Mouse (Mus musculus) liver, embryonic 12.5 days (tissue): Measurements from ENCODE around the gene Tssk2. TPM values are rescaled to one million over a fixed set of nuclear protein-coding genes. Genes with fewer than 3 reads are reported as not detected.

Experiments used
- ATAC-seq: fragments of 200-750 bp; cut with Nextera tagmentation; 2 replicates; pipeline ENCODE4 v1.8.0; 2017; ENCODE audit warnings: moderate number of reproducible peaks, mild to moderate bottlenecking, moderate library complexity
- H3K27ac ChIP-seq: fragments of 300-500 bp; sonication (generic); 2 replicates; pipeline ENCODE4 v1.5.1; 2016; ENCODE audit warnings: mild to moderate bottlenecking
- H3K27me3 ChIP-seq: fragments of 300-500 bp; sonication (generic); replicated peaks from 2 replicates; pipeline ENCODE4 v1.6.1; 2016; ENCODE audit warnings: mild to moderate bottlenecking, moderate library complexity
- H3K36me3 ChIP-seq: fragments of 300-500 bp; sonication (generic); 2 replicates; pipeline ENCODE4 v1.6.1; 2016; ENCODE audit warnings: mild to moderate bottlenecking, moderate library complexity
- H3K4me1 ChIP-seq: fragments of 300-500 bp; sonication (generic); 2 replicates; pipeline ENCODE4 v1.6.1; 2016
- H3K4me2 ChIP-seq: fragments of 300-500 bp; sonication (generic); 2 replicates; pipeline ENCODE4 v1.6.1; 2016; ENCODE audit warnings: mild to moderate bottlenecking, moderate library complexity
- H3K4me3 ChIP-seq: fragments of 300-500 bp; sonication (generic); 2 replicates; pipeline ENCODE4 v1.5.1; 2016; ENCODE audit warnings: mild to moderate bottlenecking, moderate library complexity
- H3K9ac ChIP-seq: fragments of 300-500 bp; sonication (generic); 2 replicates; pipeline ENCODE4 v1.6.1; 2016; ENCODE audit warnings: mild to moderate bottlenecking, moderate library complexity
- H3K9me3 ChIP-seq: fragments of 300-500 bp; sonication (generic); replicated peaks from 2 replicates; pipeline ENCODE4 v1.6.1; 2016; ENCODE audit warnings: mild to moderate bottlenecking, moderate library complexity
- WGBS: fragments of 180-500 bp; shearing (Covaris S2); methylation state at CpG from one replicate; pipeline ENCODE4 v1.1.7; 2016; ENCODE audit not compliant: insufficient replicate concordance; 5-methylcytosine and 5-hydroxymethylcytosine counted together
- polyA plus RNA-seq: library from polyadenylated mRNA; unstranded; fragments of >200 nt; fragmentation: Nextera tagmentation; extraction: Ambion mirVana; gene quantifications from 2 replicates; pipeline ENCODE4 v1.2.1, GENCODE M21; 2016

Tssk2 gene
- not detected in 2 replicates for polyA plus RNA-seq

DNA sequence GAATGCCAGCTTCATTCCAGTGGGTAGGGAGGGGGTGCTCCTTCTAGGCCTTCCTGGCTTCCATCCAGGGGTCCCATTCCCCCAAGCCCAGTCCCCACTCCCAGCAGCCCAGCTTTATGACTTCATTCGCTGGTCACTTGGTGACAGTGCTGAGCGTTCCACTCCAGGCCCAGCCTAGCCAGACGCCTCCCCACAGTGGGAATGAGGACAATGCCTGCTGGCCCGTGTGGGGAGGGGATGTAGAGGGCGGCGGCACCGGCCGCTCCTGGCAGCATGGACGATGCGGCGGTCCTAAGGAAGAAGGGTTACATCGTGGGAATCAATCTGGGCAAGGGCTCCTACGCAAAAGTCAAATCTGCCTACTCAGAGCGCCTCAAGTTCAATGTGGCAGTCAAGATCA lies at the start of gene Tssk2, which contains the start of gene Dgcr2:
TSS of gene Tssk2 (plus strand) at position 176 of the 400 bp plus-strand sequence.
TSS of gene Dgcr2 (minus strand) at position 101 of the 400 bp plus-strand sequence.
- 82% methylated on average over 14 of the region's 14 CpGs for WGBS
- no peak within 1 kb of the TSS for H3K9ac ChIP-seq
- peaks cover 51% of the 10 kb centered on the region for H3K36me3 ChIP-seq
- peaks cover 11% of the 10 kb centered on the region; the same call in 1 of the 2 replicates for H3K27me3 ChIP-seq
- H3K27ac ChIP-seq, result no peak within 1 kb of the TSS
- no peak within 1 kb of the TSS for H3K4me2 ChIP-seq
- H3K4me3 ChIP-seq, result no peak within 1 kb of the TSS
- no peak for ATAC-seq
- no peaks in the 10 kb centered on the region for H3K9me3 ChIP-seq
- H3K4me1 ChIP-seq, result no peaks in the 10 kb centered on the region

DNA sequence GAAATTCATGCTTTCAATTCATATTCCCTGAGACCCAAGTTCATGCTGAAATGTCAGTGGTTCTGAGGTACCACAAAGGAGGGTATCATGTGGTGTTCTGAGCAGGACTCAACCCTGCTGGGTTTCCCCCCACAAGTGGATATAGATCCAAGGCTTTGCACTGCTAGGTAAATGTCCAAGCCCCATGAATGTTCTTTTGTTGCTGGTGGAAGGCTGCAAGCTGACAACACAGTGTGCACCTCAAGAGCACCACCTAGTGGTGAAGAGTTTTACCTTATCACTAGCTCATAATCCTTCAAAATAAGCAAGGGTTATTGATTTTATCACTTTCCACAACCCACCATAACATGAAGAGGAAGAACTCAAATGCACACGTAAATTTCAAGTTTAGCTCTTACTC lies 49.5 kb upstream of the Tssk2 start:
- H3K9ac ChIP-seq, result no peak overlapping the region
- WGBS, result 15% methylated on average over 1 of the region's 1 CpGs
- H3K4me2 ChIP-seq, result no peak overlapping the region
- H3K27ac ChIP-seq, result no peak overlapping the region
- ATAC-seq, result no peak
- no peak overlapping the region for H3K4me3 ChIP-seq
- H3K27me3 ChIP-seq, result no peaks in the 10 kb centered on the region
- no peaks in the 10 kb centered on the region for H3K9me3 ChIP-seq
- peaks cover 93% of the 10 kb centered on the region for H3K36me3 ChIP-seq
- no peaks in the 10 kb centered on the region for H3K4me1 ChIP-seq

DNA sequence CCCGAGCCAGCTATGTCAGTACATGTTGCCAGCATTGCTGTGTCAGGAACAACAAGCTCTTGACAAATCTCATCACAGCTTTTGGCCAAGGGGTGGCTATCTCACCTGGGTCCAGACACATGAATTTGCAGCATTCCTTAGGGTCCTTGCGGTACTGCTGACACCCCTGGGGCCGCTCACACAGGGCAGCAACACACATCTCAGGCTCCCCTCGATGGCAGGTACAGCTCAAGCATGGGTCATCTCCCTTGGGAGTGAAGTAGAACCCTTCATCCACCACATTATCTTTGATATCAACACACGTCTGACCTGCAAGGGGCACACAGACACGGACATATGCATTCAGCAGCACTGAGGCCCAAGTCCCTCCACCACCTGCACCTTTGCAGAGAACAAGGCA lies 49.0 kb upstream of the Tssk2 start:
- H3K4me2 ChIP-seq, result no peak overlapping the region
- ATAC-seq, result no peak
- H3K36me3 ChIP-seq, result peaks cover 93% of the 10 kb centered on the region
- no peaks in the 10 kb centered on the region for H3K4me1 ChIP-seq
- WGBS, result 74% methylated on average over 6 of the region's 6 CpGs
- no peak overlapping the region for H3K4me3 ChIP-seq
- no peaks in the 10 kb centered on the region for H3K27me3 ChIP-seq
- H3K9me3 ChIP-seq, result no peaks in the 10 kb centered on the region
- no peak overlapping the region for H3K9ac ChIP-seq
- H3K27ac ChIP-seq, result no peak overlapping the region

DNA sequence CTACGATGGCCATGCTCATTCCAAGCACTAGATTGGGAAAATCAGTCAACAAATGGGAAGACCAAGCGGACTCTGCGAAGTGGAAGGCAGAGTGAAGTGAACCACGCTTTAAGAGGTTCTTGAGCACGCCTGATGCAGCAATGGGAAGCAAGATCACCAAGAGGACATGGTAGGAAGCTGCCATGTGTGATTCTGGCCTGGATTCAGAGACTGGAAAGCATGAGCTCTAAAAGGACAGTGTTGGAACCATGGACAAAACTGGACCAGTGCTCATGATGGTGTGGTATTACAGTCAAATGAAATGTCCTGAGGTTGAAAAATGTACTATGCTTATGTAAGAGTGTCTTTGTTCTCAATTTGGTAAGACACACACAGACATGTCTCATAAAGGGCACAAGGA lies 47.1 kb upstream of the Tssk2 start:
- no peak for ATAC-seq
- Histone ChIP-seq H3K36me3 (peaks cover 91% of the 10 kb centered on the region), H3K27ac (no peak overlapping the region), H3K4me3 (no peak overlapping the region), H3K9ac (no peak overlapping the region), H3K27me3 (no peaks in the 10 kb centered on the region), H3K4me1 (no peaks in the 10 kb centered on the region), H3K4me2 (no peak overlapping the region), H3K9me3 (no peaks in the 10 kb centered on the region)
- 87% methylated on average over 5 of the region's 5 CpGs for WGBS

DNA sequence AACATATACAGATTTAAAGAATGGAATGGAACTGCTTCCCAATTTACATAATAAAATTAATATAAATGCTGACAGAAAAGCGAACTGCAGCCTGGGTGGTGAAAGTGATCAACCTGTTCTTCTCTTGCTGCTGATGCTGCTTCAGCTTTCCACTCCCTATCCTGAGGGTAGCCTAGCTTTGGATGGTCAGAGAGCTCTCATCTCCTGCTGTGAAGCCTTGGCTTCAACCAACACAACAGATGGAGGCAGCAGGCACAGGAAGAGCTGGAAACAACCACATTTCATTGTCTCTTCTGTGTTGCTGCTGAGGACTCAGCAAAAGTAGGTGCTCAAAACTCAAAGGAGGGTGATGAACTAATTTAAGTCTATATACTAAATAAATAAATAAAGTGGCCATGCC lies 46.6 kb upstream of the Tssk2 start:
- Histone ChIP-seq H3K36me3 (peaks cover 92% of the 10 kb centered on the region), H3K4me3 (no peak overlapping the region)
- WGBS, result 84% methylated on average over 1 of the region's 1 CpGs

DNA sequence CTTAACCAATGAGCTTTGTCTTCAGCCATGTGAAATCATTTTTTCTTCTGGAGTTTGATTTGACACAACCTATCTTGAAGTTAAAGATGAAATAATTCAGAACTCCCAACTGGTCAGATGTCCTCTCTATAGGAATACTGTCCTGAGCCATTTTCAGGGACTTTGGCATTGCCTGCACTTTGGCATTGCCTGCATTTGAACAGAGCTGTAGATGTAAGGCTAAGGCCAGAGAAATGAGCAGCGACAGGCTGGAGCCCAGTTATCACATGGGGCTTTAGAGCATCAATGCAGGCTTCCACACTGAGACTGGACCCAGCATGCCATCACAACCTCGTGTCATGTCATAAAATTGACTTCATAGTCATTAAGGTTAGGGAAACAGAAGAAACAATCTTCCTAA lies 45.2 kb upstream of the Tssk2 start:
- Histone ChIP-seq H3K9me3 (no peaks in the 10 kb centered on the region), H3K27me3 (no peaks in the 10 kb centered on the region), H3K4me2 (no peak overlapping the region), H3K9ac (no peak overlapping the region), H3K36me3 (peaks cover 92% of the 10 kb centered on the region), H3K4me3 (no peak overlapping the region), H3K27ac (no peak overlapping the region), H3K4me1 (no peaks in the 10 kb centered on the region)
- 86% methylated on average over 2 of the region's 2 CpGs for WGBS
- ATAC-seq, result no peak

More for the DNA sequence above, 46.6 kb upstream of the Tssk2 start:
- Histone ChIP-seq H3K4me2 (no peak overlapping the region), H3K27ac (no peak overlapping the region), H3K9ac (no peak overlapping the region), H3K27me3 (no peaks in the 10 kb centered on the region), H3K9me3 (no peaks in the 10 kb centered on the region), H3K4me1 (no peaks in the 10 kb centered on the region)
- ATAC-seq, result no peak

DNA sequence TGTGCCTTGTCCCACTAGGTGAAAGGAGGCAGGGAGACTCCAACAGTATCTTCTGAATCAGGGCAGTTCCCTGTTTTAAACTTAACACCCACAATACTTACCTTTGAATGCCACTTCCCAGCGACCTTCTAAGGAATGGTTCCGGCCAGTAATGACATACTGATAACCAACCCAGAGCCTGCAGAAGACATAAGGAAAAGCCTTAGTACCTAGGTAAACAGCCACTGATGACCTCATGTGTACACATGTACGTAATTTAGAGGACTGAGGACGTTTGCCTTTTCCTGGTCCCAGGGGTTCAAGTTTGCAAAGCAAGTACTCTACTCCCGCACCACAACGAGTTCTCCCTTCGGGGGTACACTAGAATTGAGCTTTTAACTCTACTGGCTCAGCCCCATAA lies 41.3 kb upstream of the Tssk2 start:
- ATAC-seq, result no peak
- Histone ChIP-seq H3K4me2 (no peak overlapping the region), H3K36me3 (peaks cover 95% of the 10 kb centered on the region), H3K9ac (no peak overlapping the region), H3K9me3 (no peaks in the 10 kb centered on the region), H3K27ac (no peak overlapping the region), H3K4me1 (no peaks in the 10 kb centered on the region), H3K27me3 (no peaks in the 10 kb centered on the region), H3K4me3 (no peak overlapping the region)
- whole genome bisulfite sequencing, result 87% methylated on average over 7 of the region's 7 CpGs

DNA sequence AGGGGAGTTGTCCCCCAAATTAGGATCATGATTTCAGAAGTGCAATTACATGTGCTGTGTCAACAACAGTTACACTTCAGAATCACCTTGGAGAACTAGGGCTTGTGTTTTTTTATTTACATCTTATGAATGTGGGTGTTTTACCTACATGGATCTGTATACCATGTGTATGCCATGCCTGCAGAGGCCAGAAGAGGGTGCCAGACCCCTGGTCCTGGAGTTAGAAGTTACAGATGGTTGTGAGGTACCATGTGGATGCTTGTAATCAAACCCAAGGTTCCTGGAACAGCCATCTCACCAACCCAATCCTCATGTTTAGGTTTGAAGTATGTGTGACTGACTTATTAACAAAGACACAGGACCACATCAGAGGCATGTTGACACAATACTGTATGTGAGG lies 39.8 kb upstream of the Tssk2 start:
- Histone ChIP-seq H3K4me3 (no peak overlapping the region), H3K36me3 (peaks cover 83% of the 10 kb centered on the region), H3K9ac (no peak overlapping the region), H3K27me3 (no peaks in the 10 kb centered on the region), H3K9me3 (no peaks in the 10 kb centered on the region), H3K4me2 (no peak overlapping the region), H3K4me1 (no peaks in the 10 kb centered on the region), H3K27ac (no peak overlapping the region)
- no peak for ATAC-seq

DNA sequence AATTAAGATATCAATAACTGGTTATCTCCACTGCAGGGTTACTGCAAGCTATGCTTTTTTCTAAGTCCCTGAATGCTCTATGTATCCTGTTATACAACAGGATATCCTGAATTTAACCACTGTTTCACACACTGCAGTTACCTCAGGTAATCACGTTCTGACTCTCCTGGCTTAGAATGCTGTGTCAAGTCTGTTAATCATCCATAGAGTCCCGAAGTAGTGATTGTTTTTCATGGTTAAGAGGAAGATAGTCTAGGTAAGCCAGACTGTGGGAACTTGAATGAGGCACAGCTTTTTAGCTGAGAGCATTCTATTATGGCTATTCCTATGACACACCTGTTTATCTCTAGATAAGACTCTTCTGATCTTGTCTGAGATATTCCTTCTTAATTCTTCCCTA lies 33.1 kb upstream of the Tssk2 start:
- no peaks in the 10 kb centered on the region for H3K27me3 ChIP-seq
- peaks cover 50% of the 10 kb centered on the region for H3K36me3 ChIP-seq
- no peak overlapping the region for H3K4me3 ChIP-seq
- 66% methylated on average over 2 of the region's 2 CpGs for WGBS
- no peaks in the 10 kb centered on the region for H3K9me3 ChIP-seq
- peaks cover 13% of the 10 kb centered on the region for H3K4me1 ChIP-seq
- H3K9ac ChIP-seq, result no peak overlapping the region
- H3K4me2 ChIP-seq, result no peak overlapping the region
- ATAC-seq, result no peak
- no peak overlapping the region for H3K27ac ChIP-seq

DNA sequence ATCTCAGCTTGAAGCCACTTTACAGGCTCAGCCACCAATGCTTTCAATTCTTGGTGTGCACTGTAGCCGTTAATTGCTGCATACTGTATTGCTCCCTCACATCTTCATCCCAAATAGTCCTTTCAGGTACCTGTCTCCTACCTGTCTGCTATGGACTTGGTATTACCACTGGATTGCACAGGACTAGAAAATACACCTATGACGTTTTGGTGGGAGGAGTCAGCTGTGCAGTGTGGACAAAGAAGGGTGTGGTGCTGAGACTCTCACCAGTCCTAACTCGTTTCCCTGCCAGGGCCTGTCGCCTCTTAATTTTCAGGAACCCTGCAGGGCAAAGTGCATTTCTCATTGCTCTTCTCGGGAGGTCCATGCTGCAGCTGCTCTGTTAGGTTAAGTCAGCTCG lies 32.7 kb upstream of the Tssk2 start:
- H3K9me3 ChIP-seq, result no peaks in the 10 kb centered on the region
- H3K27me3 ChIP-seq, result no peaks in the 10 kb centered on the region
- no peak overlapping the region for H3K9ac ChIP-seq
- H3K4me3 ChIP-seq, result no peak overlapping the region
- H3K4me1 ChIP-seq, result peaks cover 18% of the 10 kb centered on the region
- H3K27ac ChIP-seq, result no peak overlapping the region
- ATAC-seq, result 0 out of 2 replicates have a peak, but pooled peaks have one; percentile 13
- H3K36me3 ChIP-seq, result peaks cover 48% of the 10 kb centered on the region
- H3K4me2 ChIP-seq, result no peak overlapping the region
- 68% methylated on average over 6 of the region's 6 CpGs for WGBS

DNA sequence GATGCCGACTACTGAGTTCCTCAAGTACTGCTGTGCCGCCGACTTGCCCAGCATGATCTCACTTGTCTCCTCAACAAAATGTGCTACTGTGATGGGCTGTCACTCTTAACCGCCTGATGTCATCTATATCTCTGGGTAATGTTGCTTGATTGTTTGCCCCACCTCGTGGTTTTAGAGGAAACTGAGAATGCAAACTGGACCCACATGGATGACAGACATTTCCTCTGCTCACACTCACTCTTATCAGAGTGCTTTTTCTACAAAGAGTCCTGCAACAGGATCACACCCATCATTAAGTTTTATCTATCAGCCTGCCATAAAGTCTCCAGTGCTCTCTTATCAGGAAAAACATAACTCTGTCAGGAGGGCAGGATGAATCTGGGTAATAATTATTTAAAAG lies 27.2 kb upstream of the Tssk2 start:
- H3K4me1 ChIP-seq, result peaks cover 52% of the 10 kb centered on the region
- 31% methylated on average over 5 of the region's 5 CpGs for WGBS
- 0 out of 2 replicates have a peak overlapping the region, but pooled peaks have one; percentile 19 for H3K4me2 ChIP-seq

DNA sequence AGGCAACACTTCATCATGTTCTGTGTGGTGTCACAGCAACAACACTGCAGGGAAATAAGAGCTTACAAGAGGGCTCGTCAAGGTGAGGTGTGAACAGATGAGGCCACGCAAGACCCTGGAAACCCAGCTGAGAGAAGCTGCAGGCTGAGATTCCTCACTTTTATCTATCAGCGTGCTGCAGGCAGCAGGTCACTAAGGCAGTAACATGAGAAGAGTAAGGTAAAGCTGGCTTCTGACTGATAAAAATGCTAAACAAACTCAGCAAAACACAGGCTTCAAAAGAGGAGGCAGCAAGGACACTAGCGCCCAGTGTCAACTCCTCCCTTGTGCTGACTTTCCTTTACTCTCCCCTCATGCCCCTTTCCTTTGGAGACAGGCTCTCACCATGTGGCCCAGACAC lies 25.4 kb upstream of the Tssk2 start:
- Histone ChIP-seq H3K9me3 (no peaks in the 10 kb centered on the region), H3K36me3 (peaks cover 42% of the 10 kb centered on the region), H3K27ac (peak overlapping the region; percentile 45; the same call in 1 of the 2 replicates), H3K9ac (no peak overlapping the region), H3K27me3 (no peaks in the 10 kb centered on the region), H3K4me2 (peak overlapping the region; percentile 21), H3K4me3 (no peak overlapping the region), H3K4me1 (peaks cover 52% of the 10 kb centered on the region)
- ATAC-seq, result peak; percentile 69
- WGBS, result 16% methylated on average over 4 of the region's 4 CpGs

More for the DNA sequence above, 27.2 kb upstream of the Tssk2 start:
- peak; percentile 70 for ATAC-seq
- H3K9ac ChIP-seq, result no peak overlapping the region
- H3K4me3 ChIP-seq, result no peak overlapping the region
- H3K36me3 ChIP-seq, result peaks cover 36% of the 10 kb centered on the region
- H3K27ac ChIP-seq, result no peak overlapping the region
- H3K27me3 ChIP-seq, result no peaks in the 10 kb centered on the region
- H3K9me3 ChIP-seq, result no peaks in the 10 kb centered on the region

DNA sequence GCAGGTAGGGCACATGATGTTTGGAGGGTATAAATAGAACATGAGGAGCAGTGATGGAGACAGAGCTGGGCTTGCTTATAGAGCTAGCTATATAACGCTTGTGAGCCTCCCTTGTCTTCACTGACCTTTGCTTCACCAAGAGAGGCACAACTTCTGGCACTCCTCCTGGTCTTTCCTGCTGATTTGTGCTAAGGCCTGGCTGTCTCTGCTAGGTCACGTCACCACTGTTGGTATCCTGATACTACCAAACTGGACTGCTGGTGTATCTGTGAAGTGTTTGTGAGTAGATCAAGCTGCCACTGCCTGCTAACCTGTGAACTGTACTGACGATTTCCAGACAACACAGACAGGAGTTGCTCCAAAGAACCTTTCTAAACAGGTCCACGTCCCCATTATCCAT lies 23.3 kb upstream of the Tssk2 start:
- no peak overlapping the region for H3K4me2 ChIP-seq
- H3K27ac ChIP-seq, result no peak overlapping the region
- no peak overlapping the region for H3K9ac ChIP-seq
- no peak for ATAC-seq
- no peaks in the 10 kb centered on the region for H3K9me3 ChIP-seq
- 79% methylated on average over 4 of the region's 4 CpGs for WGBS
- H3K4me3 ChIP-seq, result no peak overlapping the region
- peaks cover 39% of the 10 kb centered on the region for H3K36me3 ChIP-seq
- H3K4me1 ChIP-seq, result peaks cover 51% of the 10 kb centered on the region
- no peaks in the 10 kb centered on the region for H3K27me3 ChIP-seq
